Mouse (Mus musculus) liver, adult 2 months (tissue): ENCODE data around the gene Prtg. TPM values are rescaled to one million over a fixed set of nuclear protein-coding genes. Genes with fewer than 3 reads are reported as not detected.

Source experiments
- DNase-seq: peaks from one replicate; pipeline ENCODE4 v3.0.0-alpha.2; 2011; ENCODE audit warnings: low read depth, low spot score; ENCODE audit errors: extremely low read depth
- H3K27ac ChIP-seq: fragments of 200-500 bp; replicated peaks from 2 replicates; pipeline ENCODE4 v1.5.1; 2012; ENCODE audit warnings: low read depth, mild to moderate bottlenecking, control low read depth, inconsistent platforms, low read length; ENCODE audit not compliant: insufficient read depth
- H3K27me3 ChIP-seq: fragments of 200-500 bp; 2 replicates; pipeline ENCODE4 v1.6.1; 2012; ENCODE audit warnings: mild to moderate bottlenecking, moderate library complexity, low read length, inconsistent platforms; ENCODE audit not compliant: control insufficient read depth, insufficient read depth
- H3K36me3 ChIP-seq: fragments of 200-500 bp; 2 replicates; pipeline ENCODE4 v1.6.1; 2012; ENCODE audit warnings: low read length, inconsistent platforms; ENCODE audit not compliant: control insufficient read depth, insufficient read depth
- H3K4me1 ChIP-seq: fragments of 200-500 bp; 2 replicates; pipeline ENCODE4 v1.6.1; 2011; ENCODE audit warnings: low read length; ENCODE audit not compliant: control insufficient read depth, insufficient read depth
- H3K4me3 ChIP-seq: fragments of 200-500 bp; 2 replicates; pipeline ENCODE4 v1.5.1; 2011; ENCODE audit warnings: low read depth, mild to moderate bottlenecking, control low read depth, low read length, moderate library complexity; ENCODE audit not compliant: insufficient read depth
- H3K79me2 ChIP-seq: fragments of 200-500 bp; 2 replicates; pipeline ENCODE4 v1.6.1; 2012; ENCODE audit warnings: inconsistent platforms, mild to moderate bottlenecking, low read length, moderate library complexity; ENCODE audit not compliant: control insufficient read depth, insufficient read depth
- H3K9ac ChIP-seq: fragments of 200-500 bp; 2 replicates; pipeline ENCODE4 v1.6.1; 2012; ENCODE audit warnings: low read depth, mild to moderate bottlenecking, control low read depth, inconsistent platforms, low read length
- CTCF ChIP-seq: fragments of 200-500 bp; IDR thresholded peaks from 2 replicates; pipeline ENCODE4 v1.5.1; 2011; ENCODE audit warnings: low read depth, low read length, control low read depth
- POLR2A ChIP-seq: fragments of 200-500 bp; IDR thresholded peaks from 2 replicates; pipeline ENCODE4 v1.6.1; 2011; ENCODE audit warnings: low read length, control low read depth; ENCODE audit not compliant: insufficient read depth; ENCODE audit errors: extremely low read depth
- WGBS: fragments of 180-500 bp; shearing (Covaris S2); methylation state at CpG from one replicate; pipeline ENCODE4 v1.1.7; 2018; 5-methylcytosine and 5-hydroxymethylcytosine counted together
- polyA plus RNA-seq: library from polyadenylated mRNA; depleted of rRNA; stranded (reverse); fragments of >200 nt; gene quantifications from 2 replicates; pipeline ENCODE4 v1.2.3, GENCODE M21; 2012
- total RNA-seq: library from RNA; depleted of rRNA; stranded (reverse); fragments of >200 nt; gene quantifications from 2 replicates; pipeline ENCODE4 v1.2.3, GENCODE M21; 2014

The Prtg gene
- total and polyA plus RNA-seq, 2 experiments: under 0.01 to 0.21 TPM

DNA sequence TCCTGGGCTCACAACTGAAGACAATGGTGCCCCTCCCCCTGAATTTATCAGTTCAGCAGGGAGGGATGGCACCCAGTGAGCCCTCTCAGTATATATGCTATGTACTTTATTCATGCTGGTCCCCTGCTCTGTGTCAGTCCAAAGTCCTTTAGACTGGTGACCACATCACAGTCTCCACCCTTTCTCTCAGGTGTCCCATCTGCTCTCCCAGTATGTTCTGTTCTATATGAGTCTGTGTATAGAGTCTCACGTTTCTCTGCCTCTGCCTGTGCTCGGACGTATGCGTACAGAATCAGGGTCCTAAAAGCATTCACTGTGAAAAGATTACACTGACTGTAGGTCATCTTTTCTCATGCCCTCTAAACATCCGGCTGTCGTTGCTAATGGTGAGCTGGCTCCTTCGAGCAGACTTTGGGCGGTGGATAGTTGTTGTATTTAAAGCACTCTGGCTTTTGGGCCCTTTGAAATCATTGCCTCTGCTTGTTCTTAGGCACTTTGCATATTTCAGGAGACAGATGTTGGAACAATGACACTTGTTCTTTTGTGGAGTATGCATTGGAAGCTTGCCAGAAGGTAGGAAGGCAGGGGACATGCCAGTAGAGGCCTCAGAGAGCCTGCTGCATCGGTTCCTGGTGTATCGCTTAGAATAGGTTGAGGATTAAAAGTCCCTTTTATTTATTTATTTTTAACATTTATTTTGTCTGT lies 27.5 kb downstream of the Prtg start:
- WGBS: 68% methylated on average over 10 of the region's 10 CpGs
- H3K27me3 ChIP-seq: no peaks in the 10 kb centered on the region
- H3K9ac ChIP-seq: no peak overlapping the region
- DNase-seq: no peak
- no peak overlapping the region for H3K27ac ChIP-seq
- TF ChIP-seq POLR2A: no peak
- no peak for TF ChIP-seq CTCF
- H3K4me1 ChIP-seq: peaks cover 8% of the 10 kb centered on the region; the same call in 1 of the 2 replicates
- no peak overlapping the region for H3K4me3 ChIP-seq
- no peaks in the 10 kb centered on the region for H3K36me3 ChIP-seq
- H3K79me2 ChIP-seq: no peaks in the 10 kb centered on the region

DNA sequence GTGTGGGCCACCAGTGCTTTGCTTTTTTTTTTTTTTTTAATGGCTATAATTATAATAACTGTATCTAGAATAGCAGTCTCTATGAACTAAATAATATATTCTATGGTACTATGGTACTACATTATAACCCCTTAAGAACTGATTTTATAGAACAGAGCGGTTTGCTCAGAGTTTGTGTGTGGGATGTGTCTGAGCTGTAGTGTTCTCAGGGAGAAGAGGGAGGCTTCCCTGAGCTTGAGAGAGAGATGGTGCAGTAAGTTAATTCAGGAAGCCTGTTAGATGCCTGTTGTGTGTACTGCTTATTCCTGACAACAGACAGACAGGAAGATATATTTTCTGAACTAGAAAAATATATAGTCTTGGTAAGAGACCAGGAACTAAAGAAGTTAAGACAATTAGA lies 28.3 kb downstream of the Prtg start:
- WGBS: 91% methylated on average over 1 of the region's 1 CpGs
- H3K36me3 ChIP-seq: no peaks in the 10 kb centered on the region
- no peaks in the 10 kb centered on the region for H3K27me3 ChIP-seq
- no peaks in the 10 kb centered on the region for H3K79me2 ChIP-seq
- peaks cover 8% of the 10 kb centered on the region; the same call in 1 of the 2 replicates for H3K4me1 ChIP-seq
- no peak for DNase-seq
- H3K4me3 ChIP-seq: no peak overlapping the region
- no peak for TF ChIP-seq CTCF
- no peak for TF ChIP-seq POLR2A
- H3K27ac ChIP-seq: no peak overlapping the region
- no peak overlapping the region for H3K9ac ChIP-seq

DNA sequence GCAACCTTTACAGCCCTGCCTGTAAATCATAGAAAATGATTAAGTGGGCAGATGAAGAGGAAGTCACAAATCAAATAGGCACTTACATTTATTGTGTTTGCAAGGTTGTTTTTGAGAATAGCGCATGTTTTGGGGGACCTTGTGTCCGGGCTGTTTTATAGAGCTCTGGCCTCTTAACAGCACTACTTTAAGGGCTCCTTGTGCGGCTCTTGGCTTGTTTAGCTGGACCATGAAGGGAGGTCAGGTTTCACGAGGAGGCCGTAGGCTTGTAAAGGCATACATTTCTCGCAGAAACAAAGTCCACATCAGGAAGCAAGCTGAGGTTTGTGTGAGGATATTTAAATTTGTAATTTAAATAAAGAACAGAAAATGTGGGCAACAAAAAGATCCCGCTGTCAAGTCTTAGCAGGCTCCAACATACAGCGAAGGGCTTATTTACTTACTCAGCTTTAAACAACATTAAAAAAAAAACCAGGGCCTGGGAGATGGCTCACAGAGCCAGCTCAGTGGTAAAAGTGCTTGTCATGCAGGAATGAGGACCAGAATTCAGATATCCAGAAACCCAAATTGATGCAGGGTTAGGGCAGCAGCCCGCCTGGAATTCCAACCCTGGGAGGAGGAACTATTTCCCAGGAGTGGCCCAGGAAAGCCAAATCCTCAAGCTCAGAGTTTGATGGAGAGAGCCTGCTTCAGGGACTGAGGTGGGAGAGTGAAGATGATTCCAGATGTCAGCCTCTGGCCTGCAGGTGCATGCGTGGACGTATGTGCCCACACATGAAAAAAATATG lies 30.2 kb downstream of the Prtg start:
- no peaks in the 10 kb centered on the region for H3K27me3 ChIP-seq
- no peaks in the 10 kb centered on the region for H3K79me2 ChIP-seq
- no peak overlapping the region for H3K4me3 ChIP-seq
- peaks cover 8% of the 10 kb centered on the region; the same call in 1 of the 2 replicates for H3K4me1 ChIP-seq
- H3K27ac ChIP-seq: no peak overlapping the region
- no peaks in the 10 kb centered on the region for H3K36me3 ChIP-seq
- no peak for DNase-seq
- TF ChIP-seq CTCF: no peak
- TF ChIP-seq POLR2A: no peak
- 71% methylated on average over 11 of the region's 11 CpGs for WGBS
- no peak overlapping the region for H3K9ac ChIP-seq

DNA sequence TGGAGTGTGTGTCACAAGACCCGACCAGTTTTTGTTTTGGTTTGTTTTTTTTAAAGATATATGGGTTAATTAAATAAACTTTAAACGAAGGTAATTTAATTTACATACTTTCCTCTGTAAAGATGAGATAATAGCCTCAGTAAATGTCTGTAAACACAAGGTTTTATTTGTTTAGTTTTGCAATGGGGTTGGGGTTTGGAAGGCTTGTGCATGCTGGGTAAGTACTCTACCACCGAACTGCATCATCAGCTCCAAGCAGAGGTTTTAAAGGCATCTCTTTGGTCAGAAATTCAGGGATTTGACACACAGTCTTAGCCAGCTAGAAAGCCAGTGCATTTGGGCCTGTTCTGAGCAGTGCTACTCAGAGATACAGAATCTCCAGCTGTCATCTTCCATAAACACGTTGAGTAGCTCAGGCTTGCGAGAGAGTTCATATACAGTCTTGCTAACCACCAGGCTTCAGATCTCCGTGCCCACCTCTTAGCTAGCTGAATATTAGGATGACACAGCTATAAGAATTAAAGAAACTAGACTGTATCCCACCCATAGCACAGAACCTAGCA lies 31.0 kb downstream of the Prtg start:
- no peak for TF ChIP-seq CTCF
- no peak for TF ChIP-seq POLR2A
- no peak overlapping the region for H3K4me3 ChIP-seq
- H3K36me3 ChIP-seq: no peaks in the 10 kb centered on the region
- H3K9ac ChIP-seq: no peak overlapping the region
- no peaks in the 10 kb centered on the region for H3K27me3 ChIP-seq
- no peaks in the 10 kb centered on the region for H3K79me2 ChIP-seq
- 39% methylated on average over 6 of the region's 6 CpGs for WGBS
- no peak overlapping the region for H3K27ac ChIP-seq
- peak; percentile 72 for DNase-seq
- H3K4me1 ChIP-seq: peaks cover 8% of the 10 kb centered on the region; the same call in 1 of the 2 replicates

DNA sequence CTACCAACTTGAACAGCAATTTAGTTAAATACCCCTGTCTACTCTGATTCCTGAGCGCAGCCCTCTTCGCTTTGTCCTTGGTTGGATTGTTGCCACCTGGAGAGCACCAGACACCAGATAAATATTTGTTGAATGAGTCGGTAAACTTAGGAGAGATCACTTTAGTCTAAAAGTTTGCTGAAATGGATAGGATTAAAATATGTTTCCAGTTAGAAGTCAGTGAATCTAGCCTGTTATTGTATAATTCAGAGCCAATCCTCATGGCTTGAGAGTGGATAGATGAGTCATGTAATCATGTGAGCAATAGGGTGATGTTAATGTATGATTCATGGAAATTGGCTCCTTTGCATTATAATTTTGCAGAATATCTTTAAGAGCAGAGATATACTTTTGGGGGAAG lies 31.6 kb downstream of the Prtg start:
- Histone ChIP-seq H3K36me3 (no peaks in the 10 kb centered on the region), H3K27me3 (no peaks in the 10 kb centered on the region), H3K9ac (no peak overlapping the region), H3K4me3 (no peak overlapping the region), H3K4me1 (peaks cover 8% of the 10 kb centered on the region; the same call in 1 of the 2 replicates), H3K27ac (no peak overlapping the region), H3K79me2 (no peaks in the 10 kb centered on the region)
- 17% methylated on average over 3 of the region's 3 CpGs for WGBS
- TF ChIP-seq POLR2A (no peak), CTCF (no peak)
- peak; percentile 63 for DNase-seq
